Mouse (Mus musculus) urinary bladder, postnatal 25 days (tissue): Measurements from ENCODE around the gene Crocc2.
"Not testable (repeated sequence)": the region's sequence is repeated elsewhere in the genome, so short reads cannot be mapped to it uniquely, and the experiment has no call there.

Source experiments
- DNase-seq: peaks from one replicate; pipeline ENCODE4 v3.0.0; 2022; ENCODE audit warnings: low spot score

Crocc2 gene

DNA sequence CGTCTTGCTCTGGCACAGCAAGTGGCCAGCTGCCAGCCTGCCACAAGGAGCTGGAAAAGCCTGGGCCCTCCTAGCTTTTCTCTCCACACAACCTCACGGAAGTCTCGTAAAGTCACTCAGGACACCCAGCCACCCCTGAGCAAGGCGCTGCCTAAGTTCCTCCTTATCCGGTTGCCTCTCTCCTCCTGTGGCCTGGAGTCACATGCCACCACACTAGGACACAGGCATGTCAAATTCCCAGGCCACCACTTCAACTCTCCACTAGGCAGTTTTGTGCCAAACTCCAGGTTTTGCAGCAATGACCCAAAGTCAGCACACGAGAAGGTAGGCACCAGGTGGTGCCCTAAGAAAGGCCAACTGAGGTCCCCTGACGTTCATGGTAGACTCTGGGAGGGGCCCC lies 5.9 kb upstream of the Crocc2 start:
- no peak for DNase-seq

DNA sequence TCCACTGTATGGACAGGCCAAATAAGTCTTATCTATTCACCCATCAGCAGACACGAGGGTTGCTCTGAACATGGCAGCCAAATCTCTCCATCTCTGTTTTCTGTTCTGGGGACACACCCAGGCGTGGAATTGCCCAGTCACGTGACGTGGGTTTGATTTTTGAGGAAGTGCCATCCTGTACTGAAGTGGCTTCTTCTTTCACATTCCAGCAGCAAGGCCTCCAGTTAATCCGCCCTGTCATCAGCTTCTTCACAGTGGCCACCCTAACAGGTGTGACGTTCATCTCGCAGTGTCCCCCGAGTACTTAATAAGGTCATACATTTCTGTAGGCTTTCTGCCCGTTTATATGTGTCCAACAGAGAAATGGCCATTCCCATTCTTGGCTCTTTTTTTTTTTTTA lies 3.1 kb upstream of the Crocc2 start:
- DNase-seq: no peak

DNA sequence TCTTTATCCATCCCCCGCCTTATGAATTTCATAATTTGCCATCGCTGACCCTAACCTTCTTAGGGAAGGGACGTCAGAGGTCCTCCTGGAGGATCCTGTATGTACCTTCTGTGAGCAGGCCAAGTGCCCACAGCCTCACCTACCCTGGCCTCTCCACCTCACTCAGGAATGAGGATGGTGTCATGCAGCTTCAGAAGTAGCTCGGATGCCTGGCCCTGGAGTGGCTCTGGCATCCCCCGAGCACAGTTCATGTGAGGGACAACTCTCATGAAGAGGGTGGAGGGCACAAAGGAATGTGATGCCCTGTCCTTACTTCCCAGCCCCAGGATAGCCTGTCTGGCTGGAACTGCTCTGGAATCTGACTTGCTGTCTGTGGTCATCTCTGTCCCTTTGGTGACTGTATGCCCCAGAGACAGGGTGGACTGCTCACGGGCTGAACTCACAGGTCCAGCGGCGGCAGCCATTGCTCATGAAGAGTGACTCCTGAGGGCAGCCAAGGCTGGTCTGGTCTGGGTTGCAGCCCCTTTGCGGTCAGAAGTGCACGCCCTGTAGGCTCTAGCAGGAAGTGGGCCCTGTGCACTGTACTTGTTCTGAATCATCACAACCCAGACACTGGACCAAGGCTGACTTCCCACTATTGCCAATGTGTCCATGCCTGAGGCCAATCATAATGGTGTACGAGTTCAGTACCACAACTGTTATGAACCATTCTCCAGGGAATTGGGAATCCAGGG lies 2.0 kb upstream of the Crocc2 start:
- no peak for DNase-seq

DNA sequence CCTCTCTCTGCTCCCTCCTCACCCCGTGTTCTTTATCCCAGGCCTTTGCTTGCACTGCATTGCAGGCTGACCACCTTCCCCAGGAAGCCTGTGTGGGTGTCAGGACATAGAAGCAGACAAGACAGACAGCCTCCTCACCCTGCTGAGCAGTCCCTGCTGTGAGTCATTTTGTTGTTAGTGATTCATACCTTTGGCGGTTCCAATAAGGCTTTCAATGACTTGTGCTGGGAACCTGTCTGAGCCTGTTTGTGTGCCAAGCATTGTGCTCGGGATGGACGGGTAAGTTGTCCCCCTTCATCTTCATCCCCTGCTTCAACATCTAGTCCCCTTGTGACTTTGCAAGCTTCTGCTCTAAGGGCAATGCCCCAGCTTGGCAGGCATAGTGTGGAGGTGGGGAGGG lies 5.1 kb downstream of the Crocc2 start:
- no peak for DNase-seq

DNA sequence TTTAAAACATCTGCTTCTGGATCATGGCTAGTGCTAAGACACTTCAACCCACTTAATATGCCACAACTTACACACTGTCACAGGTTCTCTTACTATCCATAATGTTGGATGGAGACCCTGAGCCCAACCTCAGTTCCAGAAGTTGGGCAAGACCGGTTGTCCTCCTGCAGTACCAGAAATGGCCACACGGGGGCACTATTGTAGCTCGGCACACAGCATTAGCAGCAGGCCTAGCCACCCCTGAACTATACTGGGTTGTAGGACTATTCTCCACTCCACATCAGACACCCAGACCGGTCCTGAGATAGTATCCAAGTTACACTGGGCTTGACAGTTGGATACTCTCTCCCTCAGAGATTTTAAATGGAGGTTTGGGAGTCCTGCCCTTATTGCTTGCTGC lies 5.9 kb downstream of the Crocc2 start:
- peak; percentile 85 for DNase-seq

DNA sequence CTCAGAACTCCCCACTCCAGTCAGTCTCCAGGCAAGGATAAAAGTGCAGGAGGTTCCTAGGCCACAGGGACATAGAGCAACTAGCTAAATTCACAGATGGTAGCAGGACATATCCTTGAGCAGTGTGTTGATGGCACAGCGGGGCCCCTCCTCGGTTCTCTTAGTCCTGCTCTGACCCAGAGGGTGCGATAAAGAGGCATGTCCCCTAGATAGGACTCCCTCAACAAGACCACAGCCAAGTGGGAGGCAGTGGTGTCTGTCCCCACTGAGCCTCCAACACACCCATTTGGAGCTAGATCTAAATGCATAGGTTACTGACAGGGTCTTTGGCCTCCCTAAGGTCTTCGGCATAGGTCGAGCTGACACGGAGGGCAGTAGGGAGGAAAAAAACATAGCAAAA lies 7.3 kb downstream of the Crocc2 start:
- DNase-seq: no peak

DNA sequence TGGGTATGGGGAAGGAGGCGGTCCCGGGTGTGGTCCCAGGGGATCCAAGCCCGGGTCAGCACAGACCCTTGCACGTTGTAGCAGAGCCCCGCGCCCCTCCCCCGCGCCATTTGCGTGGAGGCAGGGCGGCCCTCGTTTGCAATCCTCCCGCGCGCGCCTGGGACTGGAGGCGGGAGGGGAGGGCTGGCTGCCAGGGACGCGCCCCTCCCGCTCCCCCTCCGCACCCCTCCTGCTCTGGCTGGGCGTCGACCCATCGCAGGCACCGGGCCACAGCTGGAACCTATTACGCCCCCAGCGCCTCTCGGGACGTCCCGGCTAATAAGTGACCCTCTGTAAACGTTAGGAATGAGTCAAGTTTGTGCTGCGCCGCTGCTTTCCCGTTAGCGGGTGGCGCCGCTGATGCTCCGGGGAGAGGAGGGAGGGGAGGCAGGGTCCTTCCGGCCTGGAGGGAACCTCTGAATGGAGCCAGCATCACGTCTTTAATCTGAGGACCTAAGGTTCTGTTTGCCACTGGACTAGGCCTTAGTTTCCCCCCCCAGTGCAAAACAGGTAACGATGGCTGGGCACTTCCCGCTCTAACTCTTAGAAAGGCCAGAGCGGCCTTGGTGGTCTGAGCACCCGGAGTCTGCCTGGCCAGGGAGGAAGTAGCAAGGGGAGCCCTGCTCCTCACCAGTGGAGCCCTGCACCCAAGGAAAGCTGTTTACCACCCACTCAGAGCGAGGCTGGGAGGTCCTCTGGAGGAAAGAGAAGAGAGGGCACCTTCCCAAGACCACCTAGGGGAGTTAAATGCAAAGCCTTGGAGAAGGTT lies 8.2 kb downstream of the Crocc2 start:
- DNase-seq: peak; percentile 54

DNA sequence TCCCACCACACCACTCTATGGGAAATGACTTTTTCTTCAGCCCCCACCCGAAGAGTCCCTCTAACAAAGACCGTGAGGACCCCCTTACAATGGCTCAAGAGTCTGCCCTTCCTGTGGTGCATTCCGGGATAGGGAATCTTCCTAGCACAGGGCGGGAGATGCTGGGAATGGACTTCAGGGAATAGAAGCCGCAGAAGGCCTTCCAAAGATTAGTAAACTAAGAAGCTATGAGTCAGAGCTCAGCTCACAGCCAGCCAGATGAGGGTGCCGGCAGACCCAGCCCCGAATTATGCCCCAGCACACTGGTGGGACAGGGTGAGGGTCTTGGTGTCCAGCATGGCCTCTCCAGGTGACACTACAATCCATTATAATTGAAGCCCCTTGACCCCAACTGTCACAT lies 13.8 kb downstream of the Crocc2 start:
- DNase-seq: no peak

DNA sequence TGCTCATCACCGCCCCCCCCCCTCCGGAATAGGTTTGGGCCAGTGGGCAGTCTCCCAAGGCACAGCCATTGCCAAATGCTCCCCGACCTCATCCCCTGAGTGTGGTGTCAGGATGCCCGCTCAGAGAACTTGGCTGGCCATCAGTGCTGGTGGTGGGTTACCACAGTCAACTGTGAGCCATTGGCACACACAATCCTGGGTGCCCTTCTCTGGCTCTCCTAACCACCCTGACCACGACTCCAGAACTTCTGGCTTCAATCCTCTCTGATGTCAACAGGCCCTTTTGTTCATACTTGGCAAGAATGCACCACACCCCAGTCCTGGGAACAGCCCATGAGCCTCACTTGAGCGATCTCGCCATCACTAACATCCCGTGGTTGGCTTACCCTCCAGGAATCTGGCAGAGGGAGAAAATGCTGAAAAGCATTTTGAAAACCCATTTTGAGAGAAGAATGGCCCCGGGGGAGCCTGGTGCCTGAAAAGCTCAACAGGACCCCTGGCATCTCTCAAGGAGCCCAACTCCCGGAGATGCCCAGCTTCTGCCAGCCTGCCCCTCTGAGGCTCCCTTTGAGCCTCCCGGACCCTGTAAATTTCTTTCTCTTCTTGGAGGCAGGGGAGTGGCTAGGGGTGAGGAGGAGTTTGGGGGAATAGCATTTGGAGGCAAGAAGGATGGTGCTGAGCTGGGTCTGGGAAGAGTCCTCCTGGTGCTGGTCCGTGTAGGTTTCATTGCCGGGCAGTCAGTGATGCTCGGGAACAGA lies 15.7 kb downstream of the Crocc2 start:
- DNase-seq: no peak

DNA sequence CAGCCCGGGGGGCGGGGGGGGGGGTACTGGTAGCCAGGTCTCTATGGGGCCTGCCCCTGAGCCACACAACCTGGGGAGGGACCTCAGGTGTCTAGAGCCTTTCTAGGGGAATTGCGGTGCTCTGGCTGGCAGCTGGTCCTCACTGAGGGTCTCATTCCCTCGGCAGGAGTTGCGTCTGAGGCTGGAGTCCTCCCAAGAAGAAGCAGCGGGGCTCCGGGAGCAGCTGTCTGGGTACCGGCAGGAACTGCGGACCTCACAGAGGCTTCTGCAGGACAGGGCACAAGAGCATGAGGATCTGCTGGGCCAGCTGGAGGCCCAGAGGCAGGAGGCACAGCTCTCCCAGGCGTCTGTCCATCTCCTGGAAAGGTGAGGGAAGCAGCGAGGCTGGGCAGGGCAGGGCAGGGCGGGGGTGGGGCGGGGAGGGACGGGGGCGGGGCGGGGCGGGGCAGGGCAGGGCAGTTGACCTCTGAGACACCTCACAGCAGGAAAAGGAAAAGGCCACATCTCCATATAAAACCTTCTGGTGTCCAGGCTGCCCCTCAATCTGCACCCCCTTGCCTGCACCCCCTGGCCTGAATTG lies 22.3 kb downstream of the Crocc2 start:
- no peak for DNase-seq

DNA sequence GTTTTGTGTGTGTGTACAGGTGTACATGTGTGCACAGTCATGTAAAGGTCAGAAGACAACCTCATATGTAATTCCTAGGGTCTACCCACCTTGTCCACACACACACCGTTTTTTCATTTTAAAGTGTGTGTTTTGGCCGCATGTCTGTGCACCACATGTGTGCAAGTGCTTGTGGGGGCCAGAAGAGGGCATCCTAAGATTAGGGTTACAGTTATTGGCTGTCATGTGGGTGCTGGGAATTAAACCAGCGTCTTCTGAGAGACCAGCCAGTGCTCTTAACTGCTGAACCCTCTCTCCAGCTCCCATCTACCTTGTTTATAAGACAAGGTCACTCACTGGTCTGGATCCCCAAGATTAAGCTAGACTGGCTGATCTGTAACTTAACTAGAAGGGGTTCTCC lies 26.4 kb downstream of the Crocc2 start:
- DNase-seq: no peak

DNA sequence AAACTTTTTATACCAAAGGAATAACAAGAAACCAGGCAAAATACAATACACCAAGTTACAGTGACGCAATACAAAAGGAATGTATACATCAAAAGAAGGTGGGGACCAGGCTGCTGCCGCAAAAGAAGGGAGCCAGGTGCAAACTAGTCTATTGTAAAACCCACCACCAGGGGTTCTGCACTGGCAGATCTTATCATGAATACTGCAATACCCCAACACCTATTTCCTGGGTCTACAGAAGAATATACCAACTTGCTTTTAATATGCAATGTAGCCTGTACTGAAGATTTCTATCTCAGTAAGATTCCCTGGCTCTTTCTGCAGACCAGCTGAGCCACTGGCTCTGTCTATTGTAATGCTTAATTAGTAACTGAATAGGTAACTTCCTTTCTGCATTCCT lies 28.9 kb downstream of the Crocc2 start:
- not testable (repeated sequence) for DNase-seq

DNA sequence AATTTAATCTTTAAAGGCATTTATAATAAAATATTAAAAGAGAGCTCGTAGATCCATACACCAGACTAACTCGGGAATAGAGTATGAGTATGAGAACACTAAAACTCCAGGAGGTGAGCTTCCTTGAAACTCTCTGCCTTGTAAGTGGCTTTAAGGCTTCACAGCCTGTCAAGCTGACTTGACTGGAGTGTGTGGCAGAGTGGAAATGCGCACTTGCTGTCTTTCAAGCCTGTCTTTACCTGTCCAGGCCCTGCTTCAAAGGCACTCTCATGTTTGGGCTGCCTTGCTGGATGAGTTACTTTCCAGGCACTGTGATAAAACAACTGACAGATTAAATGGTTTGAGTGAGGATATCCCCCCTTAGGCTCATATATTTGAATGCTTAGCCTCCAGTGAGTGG lies 29.4 kb downstream of the Crocc2 start:
- no peak for DNase-seq

DNA sequence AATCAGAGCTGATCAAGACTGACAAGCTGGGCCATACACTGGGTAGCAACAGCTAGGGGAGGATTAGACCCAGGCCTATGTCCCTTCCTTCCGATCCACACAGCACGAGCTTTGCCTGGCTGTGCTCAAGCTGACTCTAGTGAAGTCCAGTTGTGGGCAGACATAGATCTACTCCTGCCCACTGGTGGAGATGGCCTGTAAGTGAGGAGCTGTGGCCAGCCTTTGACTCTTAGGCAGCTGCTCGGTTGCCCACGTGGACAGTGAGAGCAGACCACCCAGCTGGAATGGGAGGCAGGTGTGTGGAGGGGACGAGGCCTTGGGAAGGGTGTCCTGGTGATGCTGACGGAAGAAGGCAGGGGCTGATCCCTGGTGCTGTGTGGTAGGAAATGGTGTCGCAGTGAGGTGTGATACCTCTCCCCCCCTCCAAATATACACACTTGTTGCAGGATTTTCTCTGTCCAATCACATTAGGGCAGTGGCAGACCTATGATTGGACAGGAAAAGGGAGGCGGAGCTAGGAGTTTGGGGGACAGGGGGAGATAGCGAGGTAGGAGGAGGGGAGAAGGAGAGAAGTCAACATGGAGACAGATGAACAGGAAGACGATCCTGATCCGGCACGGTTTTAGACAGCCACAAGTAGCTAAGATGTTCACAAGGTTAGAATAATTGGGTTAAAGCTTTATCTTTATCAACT lies 37.9 kb downstream of the Crocc2 start:
- DNase-seq: no peak

DNA sequence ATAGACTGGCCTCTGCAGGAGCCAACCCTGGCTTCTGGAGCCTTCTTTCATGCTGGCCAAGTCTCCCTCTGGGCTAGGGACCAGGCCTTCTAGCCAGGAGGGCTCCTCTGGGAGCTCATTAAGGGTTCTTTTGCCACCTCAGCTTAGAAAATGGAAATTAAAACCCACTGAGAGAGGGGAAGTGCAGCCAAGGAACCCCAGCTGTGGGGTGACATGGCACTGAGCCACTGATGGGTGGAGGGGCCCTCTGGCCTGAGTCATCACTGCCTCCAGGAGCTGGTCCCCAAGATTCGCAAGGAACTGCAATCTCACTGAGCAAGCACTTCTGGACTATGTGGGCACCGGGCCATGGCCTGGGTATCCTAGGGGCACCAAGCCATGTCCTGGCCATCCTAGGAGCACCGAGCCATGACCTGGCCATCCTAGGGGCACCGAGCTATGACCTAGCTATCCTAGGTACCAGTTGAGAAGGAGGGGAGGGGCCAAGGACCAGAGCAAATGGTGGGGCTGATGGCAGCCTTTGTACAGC lies 39.1 kb downstream of the Crocc2 start:
- no peak for DNase-seq

DNA sequence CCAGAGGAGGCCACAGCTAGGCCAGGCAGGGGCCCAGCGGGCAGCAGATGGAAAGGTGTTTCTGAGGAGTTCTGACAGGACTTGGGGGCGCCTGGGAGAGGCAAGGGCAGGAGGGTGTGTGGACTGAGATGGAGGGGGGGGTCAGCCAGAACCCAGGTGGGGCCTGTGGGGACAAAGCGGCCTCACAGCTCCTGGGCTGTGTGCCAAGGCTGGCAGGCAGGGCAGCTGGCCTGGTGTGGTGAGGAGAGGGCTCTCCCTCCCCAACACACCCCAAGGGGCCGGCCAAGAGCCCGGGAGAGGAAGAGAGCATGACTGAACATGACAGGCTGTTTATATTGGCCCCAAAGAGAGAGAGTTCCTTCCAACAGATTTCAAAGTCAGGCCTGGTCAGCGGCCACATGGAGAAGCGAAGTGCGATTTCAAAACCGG lies 41.7 kb downstream of the Crocc2 start:
- DNase-seq: peak; percentile 64

DNA sequence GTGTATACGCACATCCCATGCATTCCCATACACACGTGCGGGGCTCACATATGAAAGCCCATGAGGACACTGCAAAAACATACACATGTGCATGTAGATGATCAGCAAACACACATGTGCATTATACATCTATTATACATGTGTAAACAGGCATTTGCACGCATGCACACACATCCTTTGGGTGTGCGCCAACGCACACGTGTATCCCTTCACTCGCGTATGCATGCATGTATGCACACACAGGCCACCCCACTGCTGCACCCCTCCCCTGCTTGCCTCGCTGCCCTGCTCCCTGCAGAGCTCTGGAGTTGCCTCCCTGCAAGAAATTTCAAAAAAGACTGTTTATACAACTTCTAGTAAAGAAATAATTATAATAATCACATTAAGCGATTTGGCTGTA lies 42.5 kb downstream of the Crocc2 start:
- no peak for DNase-seq

DNA sequence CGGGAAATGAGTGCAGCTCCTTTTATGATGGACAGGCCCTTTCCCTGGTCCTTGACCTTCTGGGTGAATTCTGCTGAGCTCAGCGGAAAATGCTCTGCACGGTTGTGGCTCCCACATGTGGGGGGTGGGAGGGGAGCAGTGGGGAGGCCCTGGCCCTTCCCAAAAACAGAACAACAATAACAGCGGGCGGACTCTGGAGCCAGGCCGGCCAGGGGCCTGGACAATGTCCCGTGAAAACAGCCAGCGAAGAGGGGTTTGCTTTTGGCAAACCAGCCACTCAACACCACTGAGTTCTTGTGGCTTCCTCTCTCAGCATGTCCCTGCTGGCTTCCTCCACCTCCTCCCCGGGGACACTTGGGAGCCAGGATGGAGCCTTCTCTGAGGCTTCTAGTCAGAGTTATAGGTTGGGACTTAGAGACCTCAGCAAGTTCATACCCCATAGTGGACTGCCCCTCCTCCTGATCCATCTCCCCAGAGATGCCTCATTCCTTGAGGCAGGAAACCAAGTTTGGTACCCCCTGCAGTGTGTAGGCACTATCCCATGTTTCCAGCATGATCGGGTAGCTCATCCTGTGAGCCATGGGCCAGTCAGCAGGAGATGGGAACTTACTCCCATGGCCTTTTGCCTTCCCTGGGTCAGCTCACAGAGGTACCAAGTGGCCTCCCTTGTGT lies 43.2 kb downstream of the Crocc2 start:
- DNase-seq: no peak

DNA sequence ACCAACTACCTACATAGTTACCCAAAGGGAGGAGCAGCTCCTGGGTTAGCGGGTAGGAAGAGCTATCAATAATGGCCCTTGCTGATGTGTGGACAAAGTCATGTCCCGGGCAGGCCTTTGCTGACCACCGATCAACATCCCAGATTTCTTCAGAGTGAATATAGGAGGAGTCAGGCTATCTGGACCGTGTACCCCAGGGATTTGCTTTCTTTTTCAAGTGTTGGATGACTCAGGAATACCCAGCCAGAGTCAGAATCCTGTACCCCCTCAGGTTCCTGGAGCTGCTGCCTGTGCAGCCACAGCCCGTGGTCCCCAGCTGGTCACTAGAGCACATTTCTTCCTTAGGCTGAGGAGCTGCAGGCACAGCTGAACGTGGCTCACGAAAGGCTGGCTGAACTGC lies 43.9 kb downstream of the Crocc2 start:
- no peak for DNase-seq

DNA sequence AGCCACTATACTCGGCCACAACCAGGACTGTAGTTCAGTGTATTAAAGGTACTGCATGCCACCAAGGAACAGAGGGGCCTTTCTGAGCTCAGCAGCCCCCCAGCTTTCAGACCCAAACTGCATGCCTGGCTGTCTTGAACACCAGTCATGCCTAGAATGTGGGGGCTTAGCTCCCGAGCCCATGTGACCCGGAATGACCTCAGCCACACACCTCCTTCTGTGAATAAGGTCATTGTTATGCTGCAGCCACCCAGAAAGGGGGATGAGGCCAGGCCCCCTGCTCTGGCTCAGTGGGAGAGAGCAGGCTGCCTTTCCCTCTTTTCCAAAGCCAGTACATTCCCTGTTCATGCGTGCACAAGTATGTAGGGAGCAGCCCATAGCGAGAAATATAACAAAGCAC lies 46.1 kb downstream of the Crocc2 start:
- DNase-seq: no peak

DNA sequence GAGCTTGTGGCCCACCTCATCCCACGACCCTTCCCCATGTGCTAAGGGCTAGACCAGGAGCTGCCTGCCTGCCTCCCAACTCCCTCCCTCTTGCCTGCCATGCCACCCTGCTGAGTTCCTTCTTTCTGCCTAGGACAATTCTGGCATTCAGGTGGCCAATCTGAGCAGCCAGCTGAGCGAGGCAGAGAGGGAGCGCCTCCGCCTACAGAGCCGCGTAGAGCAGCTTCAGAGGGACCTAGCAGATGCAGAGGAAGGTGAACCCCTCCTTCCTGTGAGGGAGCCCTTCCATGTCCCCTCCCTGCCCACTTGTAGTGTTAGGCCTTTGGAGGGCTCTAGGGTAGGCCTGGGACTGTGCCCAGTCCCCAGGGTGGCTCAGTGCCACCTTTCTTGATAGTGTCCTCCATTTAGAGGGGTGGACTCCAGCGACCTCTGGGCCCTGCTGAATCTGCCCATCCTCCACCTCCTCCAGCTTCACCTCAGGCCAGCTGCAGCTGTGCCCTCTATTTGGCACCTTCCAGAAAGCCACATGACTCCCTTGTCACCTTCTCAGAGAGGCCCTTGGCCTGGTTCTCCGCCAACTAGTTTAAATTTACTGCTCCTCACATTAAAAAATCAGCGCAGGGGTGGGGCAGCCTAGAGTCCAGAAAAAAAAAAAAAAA lies 48.4 kb downstream of the Crocc2 start:
- no peak for DNase-seq
